28 mouse cellular contexts compared by ENCODE assay signal in the genomic region with DNA sequence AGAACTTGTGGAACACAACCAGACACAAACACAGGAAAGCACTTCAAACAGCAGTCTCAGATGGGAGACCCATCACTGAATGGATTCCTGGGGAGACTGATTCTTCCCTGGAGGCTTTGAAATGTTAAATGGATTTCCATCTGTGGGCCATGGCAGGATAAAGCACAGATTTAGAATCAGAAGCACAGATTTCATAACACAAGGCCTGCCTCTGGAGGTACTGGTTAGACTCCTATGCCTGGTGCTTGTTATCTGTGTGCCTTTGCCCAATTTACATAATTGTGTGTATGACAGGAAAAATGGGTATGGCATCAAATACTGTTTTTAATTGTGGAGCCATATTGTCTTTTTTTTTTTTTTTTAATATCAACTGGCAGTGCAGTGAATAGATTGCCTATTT.
DNase-seq lines count a peak whose midpoint lies in the region; ATAC-seq and TF ChIP-seq lines count a peak whose summit lies in the region.
"Had no signal": no experiment of that assay in that cellular context is flagged by ENCODE, and none has a peak within 500 bp of the region (broad histone marks: within the 10 kb centered on the region; RNA-seq: fewer than 3 reads in every experiment).

No protein-coding gene starts in this region.

- peak; percentile 71 for ATAC-seq in forebrain, embryonic 13.5 days
- peak; percentile 72 for ATAC-seq in forebrain, embryonic 16.5 days
- no peak for ATAC-seq in liver, postnatal 0 days
- ATAC-seq: activated CD4-positive, CD25-positive, alpha-beta regulatory T cell, adult 4 months; intestine, embryonic 15.5 days had no signal

- peaks cover 5% of the 10 kb centered on the region; the same call in 1 of the 2 replicates for H3K4me1 ChIP-seq in forebrain, embryonic 13.5 days
- H3K4me1 ChIP-seq in forebrain, embryonic 10.5 days = peaks cover 12% of the 10 kb centered on the region
- peaks cover 5% of the 10 kb centered on the region for H3K4me1 ChIP-seq in forebrain, embryonic 16.5 days (replicated peaks; ENCODE audit: control insufficient read depth, insufficient read depth, low read length)
- no peaks in the 10 kb centered on the region for H3K4me1 ChIP-seq in liver, postnatal 0 days (ENCODE audit: insufficient read depth)
- H3K4me1 ChIP-seq: embryonic facial prominence, embryonic 10.5 days; embryonic facial prominence, embryonic 13.5 days; heart, embryonic 12.5 days; heart, embryonic 15.5 days; hindbrain, embryonic 10.5 days; hindbrain, embryonic 13.5 days; intestine, embryonic 15.5 days had no signal

- H3K27ac ChIP-seq in forebrain, embryonic 13.5 days = no peak overlapping the region
- H3K27ac ChIP-seq in forebrain, embryonic 10.5 days = no peak overlapping the region
- H3K27ac ChIP-seq in layer of hippocampus, adult 2 months = peak overlapping the region; percentile 62
- peak overlapping the region; percentile 70; the same call in 1 of the 2 replicates for H3K27ac ChIP-seq in forebrain, embryonic 16.5 days (ENCODE audit: low read length)
- no peak overlapping the region for H3K27ac ChIP-seq in liver, postnatal 0 days (ENCODE audit: low read depth)
- H3K27ac ChIP-seq: embryonic facial prominence, embryonic 10.5 days; embryonic facial prominence, embryonic 13.5 days; heart, embryonic 15.5 days; hindbrain, embryonic 10.5 days; hindbrain, embryonic 13.5 days; intestine, embryonic 15.5 days had no signal

- DNase-seq in forebrain, embryonic 10.5 days (ENCODE audit: extremely low spot score, low spot score) = no peak
- no peak for DNase-seq in layer of hippocampus, adult 2 months (ENCODE audit: low spot score in 2 of 2)
- DNase-seq in layer of hippocampus, postnatal 25 days (ENCODE audit: extremely low spot score in 1 of 2, low spot score in 1 of 2) = no peak
- peak; percentile 30 for DNase-seq in brain, adult 2 months (ENCODE audit: low read depth, low spot score)
- DNase-seq in frontal cortex, postnatal 14 days (ENCODE audit: low spot score in 2 of 2) = no peak
- no peak for DNase-seq in liver, postnatal 0 days
- DNase-seq: adrenal gland, adult 8-10 months; adrenal gland, postnatal 25 days; cerebellum, adult 11-12 months; cerebellum, adult 8-10 months; cerebellum, postnatal 10 days; cerebellum, postnatal 36 days; embryo, embryonic 11 days; gastrocnemius, postnatal 25 days; heart, adult 18-20 months; heart, postnatal 10 days; heart, postnatal 36 days had no signal

- H3K4me3 ChIP-seq in forebrain, embryonic 13.5 days = no peak overlapping the region
- no peak overlapping the region for H3K4me3 ChIP-seq in forebrain, embryonic 10.5 days
- no peak overlapping the region for H3K4me3 ChIP-seq in layer of hippocampus, adult 2 months
- H3K4me3 ChIP-seq in forebrain, embryonic 16.5 days (replicated peaks; ENCODE audit: low read length) = no peak overlapping the region
- H3K4me3 ChIP-seq in liver, postnatal 0 days (ENCODE audit: low read depth, low read length) = no peak overlapping the region
- H3K4me3 ChIP-seq: embryonic facial prominence, embryonic 10.5 days; embryonic facial prominence, embryonic 13.5 days; erythroblast, embryonic 14.5 days; heart, embryonic 12.5 days; heart, embryonic 15.5 days; hindbrain, embryonic 10.5 days; hindbrain, embryonic 13.5 days; intestine, embryonic 15.5 days had no signal

- no peak for TF ChIP-seq EP300 in liver, postnatal 0 days (IDR thresholded peaks at IDR 0.05; ENCODE audit: low read depth)

- H3K4me2 ChIP-seq in forebrain, embryonic 13.5 days = no peak overlapping the region
- no peak overlapping the region for H3K4me2 ChIP-seq in forebrain, embryonic 16.5 days (ENCODE audit: low read length)
- H3K4me2 ChIP-seq in liver, postnatal 0 days (ENCODE audit: low read depth, low read length) = no peak overlapping the region
- H3K4me2 ChIP-seq: embryonic facial prominence, embryonic 13.5 days; heart, embryonic 12.5 days; heart, embryonic 15.5 days; hindbrain, embryonic 13.5 days; intestine, embryonic 15.5 days had no signal

- no peak overlapping the region for H3K9ac ChIP-seq in forebrain, embryonic 13.5 days
- H3K9ac ChIP-seq in forebrain, embryonic 16.5 days (replicated peaks; ENCODE audit: low read depth, low read length) = no peak overlapping the region
- no peak overlapping the region for H3K9ac ChIP-seq in liver, postnatal 0 days (replicated peaks)
- H3K9ac ChIP-seq: embryonic facial prominence, embryonic 13.5 days; heart, embryonic 12.5 days; heart, embryonic 15.5 days; hindbrain, embryonic 13.5 days; intestine, embryonic 15.5 days had no signal

- TF ChIP-seq CTCF in layer of hippocampus, adult 2 months (conservative IDR thresholded peaks at IDR 0.05) = no peak
- TF ChIP-seq CTCF in liver, postnatal 0 days (IDR thresholded peaks at IDR 0.05; ENCODE audit: low read depth) = no peak

- no peaks in the 10 kb centered on the region for H3K9me3 ChIP-seq in forebrain, embryonic 13.5 days (replicated peaks)
- no peaks in the 10 kb centered on the region for H3K9me3 ChIP-seq in forebrain, embryonic 10.5 days
- H3K9me3 ChIP-seq in forebrain, embryonic 16.5 days (ENCODE audit: control insufficient read depth, low read length) = no peaks in the 10 kb centered on the region
- H3K9me3 ChIP-seq in liver, postnatal 0 days (ENCODE audit: low read length) = no peaks in the 10 kb centered on the region
- H3K9me3 ChIP-seq: embryonic facial prominence, embryonic 10.5 days; embryonic facial prominence, embryonic 13.5 days; heart, embryonic 12.5 days; heart, embryonic 15.5 days; hindbrain, embryonic 10.5 days; hindbrain, embryonic 13.5 days; intestine, embryonic 15.5 days had no signal

- H3K36me3 ChIP-seq in forebrain, embryonic 13.5 days (ENCODE audit: poor library complexity, severe bottlenecking) = no peaks in the 10 kb centered on the region
- H3K36me3 ChIP-seq in forebrain, embryonic 10.5 days (replicated peaks) = no peaks in the 10 kb centered on the region
- no peaks in the 10 kb centered on the region for H3K36me3 ChIP-seq in forebrain, embryonic 16.5 days (ENCODE audit: control insufficient read depth, insufficient read depth)
- no peaks in the 10 kb centered on the region for H3K36me3 ChIP-seq in liver, postnatal 0 days (replicated peaks; ENCODE audit: insufficient read depth, low read length)
- H3K36me3 ChIP-seq: embryonic facial prominence, embryonic 10.5 days; embryonic facial prominence, embryonic 13.5 days; heart, embryonic 12.5 days; heart, embryonic 15.5 days; hindbrain, embryonic 10.5 days; hindbrain, embryonic 13.5 days; intestine, embryonic 15.5 days had no signal

- no peaks in the 10 kb centered on the region for H3K27me3 ChIP-seq in forebrain, embryonic 13.5 days
- no peaks in the 10 kb centered on the region for H3K27me3 ChIP-seq in forebrain, embryonic 10.5 days (ENCODE audit: poor library complexity, severe bottlenecking)
- no peaks in the 10 kb centered on the region for H3K27me3 ChIP-seq in forebrain, embryonic 16.5 days (replicated peaks; ENCODE audit: control insufficient read depth, insufficient read depth, low read length)
- no peaks in the 10 kb centered on the region for H3K27me3 ChIP-seq in liver, postnatal 0 days (ENCODE audit: insufficient read depth, low read length)
- H3K27me3 ChIP-seq: embryonic facial prominence, embryonic 13.5 days; heart, embryonic 12.5 days; heart, embryonic 15.5 days; hindbrain, embryonic 13.5 days; intestine, embryonic 15.5 days had no signal

Comparison
In these comparisons a context has a peak if more than half of its experiments do, and no peak if none do; other contexts are left out.
1. H3K27ac ChIP-seq: peak in layer of hippocampus, adult 2 months (single experiment) and forebrain, embryonic 16.5 days (single experiment); none in forebrain, embryonic 13.5 days (single experiment), forebrain, embryonic 10.5 days (single experiment) and liver, postnatal 0 days (single experiment).